Mouse (Mus musculus): ENCODE measurements around the gene Ccdc18. TPM values are rescaled to one million over a fixed set of nuclear protein-coding genes. Genes with fewer than 3 reads are reported as not detected.
A peak's percentile ranks its signal among the peaks of the same experiment; 100 is the strongest.
"Not testable (repeated sequence)": the region's sequence is repeated elsewhere in the genome, so short reads cannot be mapped to it uniquely, and the experiment has no call there.

Gene Ccdc18
- polyA plus RNA-seq (2014; fragmentation: Nextera tagmentation; extraction: Ambion mirVana): 10.9 and 12.2 TPM in 2 replicates

GRCm38 (mm10) chr5:108132441-108133243 is at the start of gene Ccdc18, which contains the start of gene Tmed5:
Gene Ccdc18 (plus strand): TSS chr5:108132875.
Gene Tmed5 (minus strand): TSS chr5:108132620.
- Histone ChIP-seq H3K4me1 (replicated peaks; ENCODE audit: control insufficient read depth, insufficient read depth, low read length) (no peaks in the 10 kb centered on the region), H3K4me2 (replicated peaks; ENCODE audit: low read depth, low read length) (peak within 1 kb of the TSS; percentile 76), H3K4me3 (ENCODE audit: low read depth, low read length) (peak within 1 kb of the TSS; percentile 81), H3K27ac (ENCODE audit: low read depth, low read length) (peak within 1 kb of the TSS; percentile 69), H3K9me3 (ENCODE audit: control insufficient read depth, low read length) (no peaks in the 10 kb centered on the region), H3K27me3 (ENCODE audit: control insufficient read depth, insufficient read depth, low read length) (no peaks in the 10 kb centered on the region), H3K36me3 (ENCODE audit: control insufficient read depth, insufficient read depth, low read length) (no peaks in the 10 kb centered on the region), H3K9ac (ENCODE audit: low read depth, low read length) (peak within 1 kb of the TSS; percentile 74)
- ATAC-seq (ENCODE audit: low FRiP score) (peak; percentile 98), DNase-seq (ENCODE audit: low spot score) (peak; percentile 99)
- under 1% methylated on average over 65 of the region's 65 CpGs for WGBS

DNA sequence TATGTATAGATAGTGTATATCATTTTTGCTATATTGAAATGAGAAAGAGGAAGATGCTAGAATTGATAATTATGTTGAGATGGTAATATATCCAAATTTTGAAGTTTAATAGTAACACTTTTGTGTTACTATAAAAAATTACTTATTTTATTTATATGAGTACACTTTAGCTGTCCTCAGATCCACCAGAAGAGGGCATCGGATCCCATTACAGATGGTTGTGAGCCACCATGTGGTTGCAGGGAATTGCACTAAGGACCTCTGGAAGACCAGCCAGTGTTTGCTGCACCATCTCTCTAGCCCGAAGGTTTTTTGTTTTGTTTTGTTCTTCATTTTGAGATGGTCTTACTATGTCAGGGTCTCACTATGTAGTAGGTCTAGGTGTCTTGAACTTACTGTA is 47.2 kb upstream of the Ccdc18 start:
- DNase-seq (ENCODE audit: low spot score) (no peak), ATAC-seq (ENCODE audit: low FRiP score) (no peak)
- peaks cover 7% of the 10 kb centered on the region; the same call in 1 of the 2 replicates for H3K36me3 ChIP-seq (ENCODE audit: control insufficient read depth, insufficient read depth, low read length)
- H3K4me1 ChIP-seq (replicated peaks; ENCODE audit: control insufficient read depth, insufficient read depth, low read length): no peaks in the 10 kb centered on the region
- no peak overlapping the region for H3K4me3 ChIP-seq (ENCODE audit: low read depth, low read length)
- 94% methylated on average over 2 of the region's 2 CpGs for WGBS
- no peak overlapping the region for H3K4me2 ChIP-seq (replicated peaks; ENCODE audit: low read depth, low read length)
- H3K9me3 ChIP-seq (ENCODE audit: control insufficient read depth, low read length): no peaks in the 10 kb centered on the region
- H3K9ac ChIP-seq (ENCODE audit: low read depth, low read length): no peak overlapping the region
- no peaks in the 10 kb centered on the region for H3K27me3 ChIP-seq (ENCODE audit: control insufficient read depth, insufficient read depth, low read length)
- H3K27ac ChIP-seq (ENCODE audit: low read depth, low read length): no peak overlapping the region

- not testable (repeated sequence) for H3K4me1 ChIP-seq (replicated peaks; ENCODE audit: control insufficient read depth, insufficient read depth, low read length); H3K27ac ChIP-seq (ENCODE audit: low read depth, low read length); H3K9me3 ChIP-seq (ENCODE audit: control insufficient read depth, low read length); H3K4me2 ChIP-seq (replicated peaks; ENCODE audit: low read depth, low read length); H3K27me3 ChIP-seq (ENCODE audit: control insufficient read depth, insufficient read depth, low read length); H3K4me3 ChIP-seq (ENCODE audit: low read depth, low read length); ATAC-seq (ENCODE audit: low FRiP score); DNase-seq (ENCODE audit: low spot score); H3K9ac ChIP-seq (ENCODE audit: low read depth, low read length)
- peaks cover 13% of the 10 kb centered on the region; the same call in 1 of the 2 replicates for H3K36me3 ChIP-seq (ENCODE audit: control insufficient read depth, insufficient read depth, low read length)
- 97% methylated on average over 8 of the region's 8 CpGs for WGBS
Measured at GRCm38 (mm10) chr5:108092731-108093130, 39.9 kb upstream of the Ccdc18 start.

DNA sequence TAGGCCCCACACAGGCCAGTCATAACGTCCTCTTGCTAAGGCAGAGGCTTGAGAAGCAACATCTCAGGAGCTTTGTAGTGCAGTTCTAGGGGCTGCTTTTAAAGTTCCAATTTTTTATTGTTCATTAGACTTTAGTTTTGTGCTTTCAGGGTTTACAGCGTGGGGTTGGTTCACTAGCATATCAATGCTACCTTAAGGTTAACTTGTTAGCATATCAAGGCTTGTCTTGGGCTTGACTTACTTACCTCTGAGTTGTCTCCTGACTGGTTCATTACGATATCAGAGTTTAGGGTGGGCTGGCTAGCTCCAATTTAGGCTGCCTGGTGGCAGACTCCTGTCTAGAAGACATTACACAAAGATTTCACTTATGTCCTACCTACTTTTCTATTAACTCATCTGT is 35.0 kb upstream of the Ccdc18 start:
- DNase-seq (ENCODE audit: low spot score) (no peak), ATAC-seq (ENCODE audit: low FRiP score) (no peak)
- H3K9me3 ChIP-seq (ENCODE audit: control insufficient read depth, low read length): no peaks in the 10 kb centered on the region
- no peak overlapping the region for H3K4me3 ChIP-seq (ENCODE audit: low read depth, low read length)
- WGBS: 90% methylated on average over 3 of the region's 3 CpGs
- H3K27ac ChIP-seq (ENCODE audit: low read depth, low read length): no peak overlapping the region
- no peak overlapping the region for H3K4me2 ChIP-seq (replicated peaks; ENCODE audit: low read depth, low read length)
- peaks cover 11% of the 10 kb centered on the region; the same call in 1 of the 2 replicates for H3K36me3 ChIP-seq (ENCODE audit: control insufficient read depth, insufficient read depth, low read length)
- H3K9ac ChIP-seq (ENCODE audit: low read depth, low read length): no peak overlapping the region
- H3K4me1 ChIP-seq (replicated peaks; ENCODE audit: control insufficient read depth, insufficient read depth, low read length): no peaks in the 10 kb centered on the region
- H3K27me3 ChIP-seq (ENCODE audit: control insufficient read depth, insufficient read depth, low read length): no peaks in the 10 kb centered on the region

- DNase-seq (ENCODE audit: low spot score): no peak
- H3K27me3 ChIP-seq (ENCODE audit: control insufficient read depth, insufficient read depth, low read length): no peaks in the 10 kb centered on the region
- H3K4me2 ChIP-seq (replicated peaks; ENCODE audit: low read depth, low read length): no peak overlapping the region
- H3K36me3 ChIP-seq (ENCODE audit: control insufficient read depth, insufficient read depth, low read length): peaks cover 11% of the 10 kb centered on the region; the same call in 1 of the 2 replicates
- H3K4me1 ChIP-seq (replicated peaks; ENCODE audit: control insufficient read depth, insufficient read depth, low read length): no peaks in the 10 kb centered on the region
- no peak for ATAC-seq (ENCODE audit: low FRiP score)
- H3K9me3 ChIP-seq (ENCODE audit: control insufficient read depth, low read length): no peaks in the 10 kb centered on the region
- no peak overlapping the region for H3K4me3 ChIP-seq (ENCODE audit: low read depth, low read length)
- no peak overlapping the region for H3K27ac ChIP-seq (ENCODE audit: low read depth, low read length)
- no peak overlapping the region for H3K9ac ChIP-seq (ENCODE audit: low read depth, low read length)
Measured at GRCm38 (mm10) chr5:108100196-108100595, 32.5 kb upstream of the Ccdc18 start.

GRCm38 (mm10) chr5:108104306-108104705 is 28.4 kb upstream of the Ccdc18 start:
- H3K4me1 ChIP-seq (replicated peaks; ENCODE audit: control insufficient read depth, insufficient read depth, low read length): no peaks in the 10 kb centered on the region
- WGBS: 91% methylated on average over 5 of the region's 5 CpGs
- no peaks in the 10 kb centered on the region for H3K9me3 ChIP-seq (ENCODE audit: control insufficient read depth, low read length)
- no peak overlapping the region for H3K4me3 ChIP-seq (ENCODE audit: low read depth, low read length)
- no peak overlapping the region for H3K4me2 ChIP-seq (replicated peaks; ENCODE audit: low read depth, low read length)
- H3K9ac ChIP-seq (ENCODE audit: low read depth, low read length): no peak overlapping the region
- peaks cover 7% of the 10 kb centered on the region; the same call in 1 of the 2 replicates for H3K36me3 ChIP-seq (ENCODE audit: control insufficient read depth, insufficient read depth, low read length)
- no peaks in the 10 kb centered on the region for H3K27me3 ChIP-seq (ENCODE audit: control insufficient read depth, insufficient read depth, low read length)
- DNase-seq (ENCODE audit: low spot score): no peak
- no peak overlapping the region for H3K27ac ChIP-seq (ENCODE audit: low read depth, low read length)
- ATAC-seq (ENCODE audit: low FRiP score): no peak

- Histone ChIP-seq H3K4me3 (ENCODE audit: low read depth, low read length) (no peak overlapping the region), H3K9me3 (ENCODE audit: control insufficient read depth, low read length) (no peaks in the 10 kb centered on the region), H3K4me2 (replicated peaks; ENCODE audit: low read depth, low read length) (no peak overlapping the region), H3K4me1 (replicated peaks; ENCODE audit: control insufficient read depth, insufficient read depth, low read length) (no peaks in the 10 kb centered on the region), H3K36me3 (ENCODE audit: control insufficient read depth, insufficient read depth, low read length) (0 out of 2 replicates have a peak, but pooled peaks cover 3% of the 10 kb centered on the region), H3K27me3 (ENCODE audit: control insufficient read depth, insufficient read depth, low read length) (no peaks in the 10 kb centered on the region), H3K9ac (ENCODE audit: low read depth, low read length) (no peak overlapping the region), H3K27ac (ENCODE audit: low read depth, low read length) (no peak overlapping the region)
- DNase-seq (ENCODE audit: low spot score) (no peak), ATAC-seq (ENCODE audit: low FRiP score) (no peak)
- WGBS: 97% methylated on average over 7 of the region's 7 CpGs
Measured at GRCm38 (mm10) chr5:108109346-108109745, 23.3 kb upstream of the Ccdc18 start.

DNA sequence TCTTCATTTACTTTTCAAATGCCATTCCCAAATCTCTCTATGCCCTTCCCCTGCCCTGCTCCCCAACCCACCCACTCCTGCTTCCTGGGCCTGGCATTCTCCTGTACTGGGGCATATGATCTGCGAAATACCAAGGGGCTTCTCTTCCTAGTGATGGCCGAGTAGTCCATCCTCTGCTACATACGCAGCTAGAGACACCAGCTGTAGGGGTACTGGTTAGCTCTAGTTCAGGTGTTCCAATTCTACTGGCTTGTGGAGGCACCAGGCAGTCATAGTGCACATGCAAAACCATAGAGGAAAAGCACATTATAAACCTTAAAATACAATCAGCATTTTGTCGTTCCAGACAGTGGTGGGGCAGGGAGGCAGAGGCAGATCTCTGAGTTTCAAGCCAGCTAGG is 15.0 kb upstream of the Ccdc18 start:
- H3K9me3 ChIP-seq (ENCODE audit: control insufficient read depth, low read length): no peaks in the 10 kb centered on the region
- no peak overlapping the region for H3K4me3 ChIP-seq (ENCODE audit: low read depth, low read length)
- no peaks in the 10 kb centered on the region for H3K27me3 ChIP-seq (ENCODE audit: control insufficient read depth, insufficient read depth, low read length)
- H3K4me1 ChIP-seq (replicated peaks; ENCODE audit: control insufficient read depth, insufficient read depth, low read length): no peaks in the 10 kb centered on the region
- no peaks in the 10 kb centered on the region for H3K36me3 ChIP-seq (ENCODE audit: control insufficient read depth, insufficient read depth, low read length)
- WGBS: 97% methylated on average over 4 of the region's 4 CpGs
- DNase-seq (ENCODE audit: low spot score) (no peak), ATAC-seq (ENCODE audit: low FRiP score) (no peak)
- no peak overlapping the region for H3K9ac ChIP-seq (ENCODE audit: low read depth, low read length)
- H3K4me2 ChIP-seq (replicated peaks; ENCODE audit: low read depth, low read length): no peak overlapping the region
- no peak overlapping the region for H3K27ac ChIP-seq (ENCODE audit: low read depth, low read length)
